Mouse (Mus musculus): ENCODE measurements around the gene Trub2.

DNA sequence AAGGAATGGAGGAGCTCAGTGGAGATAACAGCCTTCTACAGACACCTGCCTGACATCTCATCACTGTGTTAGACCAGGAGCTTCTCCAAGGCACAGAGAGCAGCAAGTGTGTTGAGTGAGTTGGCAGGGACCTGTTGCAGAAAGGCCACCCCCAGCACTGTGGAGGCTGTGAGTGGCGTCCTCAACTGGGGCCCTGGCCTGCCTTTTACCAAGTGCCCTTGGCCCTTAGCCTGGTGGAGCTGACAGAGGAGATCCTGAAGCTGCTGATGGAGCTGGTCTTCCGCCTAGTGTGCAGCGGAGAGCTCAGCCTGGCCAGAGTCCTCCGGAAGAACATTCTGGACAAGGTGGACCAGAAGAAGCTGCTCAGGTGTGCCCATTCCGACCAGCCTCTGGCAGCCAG lies 55.0 kb downstream of the Trub2 start:
- no peak for TF ChIP-seq SIN3A (IDR thresholded peaks at IDR 0.05; ENCODE audit: low read length)
- no peak for TF ChIP-seq CTCF (conservative IDR thresholded peaks at IDR 0.05 in 1 of 2, IDR thresholded peaks at IDR 0.05 in 1 of 2; ENCODE audit: low read depth in 2 of 2, low read length in 2 of 2)
- no peak for TF ChIP-seq GABPA (IDR thresholded peaks at IDR 0.05; ENCODE audit: insufficient replicate concordance, low read depth, low read length)
- TF ChIP-seq NRF1 (IDR thresholded peaks at IDR 0.05; ENCODE audit: low read depth, low read length) = no peak
- no peak for TF ChIP-seq POLR2A (IDR thresholded peaks at IDR 0.05; ENCODE audit: low read depth, low read length)
- TF ChIP-seq CHD2 (IDR thresholded peaks at IDR 0.05; ENCODE audit: low read length) = no peak
- no peak for TF ChIP-seq KAT2A (IDR thresholded peaks at IDR 0.05; ENCODE audit: insufficient replicate concordance, low read length)
- TF ChIP-seq HCFC1 (IDR thresholded peaks at IDR 0.05; ENCODE audit: low read depth, low read length) = no peak
- no peak for TF ChIP-seq ETS1 (conservative IDR thresholded peaks at IDR 0.05; ENCODE audit: low read depth, low read length)
- no peak for TF ChIP-seq BHLHE40 (IDR thresholded peaks at IDR 0.05; ENCODE audit: low read depth, low read length)
- TF ChIP-seq MYC (IDR thresholded peaks at IDR 0.05; ENCODE audit: low read depth, low read length) = no peak
- TF ChIP-seq USF1 (IDR thresholded peaks at IDR 0.05; ENCODE audit: low read depth, low read length) = no peak
- TF ChIP-seq JUN (IDR thresholded peaks at IDR 0.05; ENCODE audit: insufficient read depth, low read depth, low read length) = no peak
